Mouse (Mus musculus) thymus, postnatal 36 days (tissue): ENCODE results near the gene Nptn.

Experiments
- DNase-seq, 2 experiments: peaks; one replicate each; pipeline ENCODE4 v3.0.0; 2022; ENCODE audit warnings: mixed read lengths in 2 of 2

Gene Nptn

DNA sequence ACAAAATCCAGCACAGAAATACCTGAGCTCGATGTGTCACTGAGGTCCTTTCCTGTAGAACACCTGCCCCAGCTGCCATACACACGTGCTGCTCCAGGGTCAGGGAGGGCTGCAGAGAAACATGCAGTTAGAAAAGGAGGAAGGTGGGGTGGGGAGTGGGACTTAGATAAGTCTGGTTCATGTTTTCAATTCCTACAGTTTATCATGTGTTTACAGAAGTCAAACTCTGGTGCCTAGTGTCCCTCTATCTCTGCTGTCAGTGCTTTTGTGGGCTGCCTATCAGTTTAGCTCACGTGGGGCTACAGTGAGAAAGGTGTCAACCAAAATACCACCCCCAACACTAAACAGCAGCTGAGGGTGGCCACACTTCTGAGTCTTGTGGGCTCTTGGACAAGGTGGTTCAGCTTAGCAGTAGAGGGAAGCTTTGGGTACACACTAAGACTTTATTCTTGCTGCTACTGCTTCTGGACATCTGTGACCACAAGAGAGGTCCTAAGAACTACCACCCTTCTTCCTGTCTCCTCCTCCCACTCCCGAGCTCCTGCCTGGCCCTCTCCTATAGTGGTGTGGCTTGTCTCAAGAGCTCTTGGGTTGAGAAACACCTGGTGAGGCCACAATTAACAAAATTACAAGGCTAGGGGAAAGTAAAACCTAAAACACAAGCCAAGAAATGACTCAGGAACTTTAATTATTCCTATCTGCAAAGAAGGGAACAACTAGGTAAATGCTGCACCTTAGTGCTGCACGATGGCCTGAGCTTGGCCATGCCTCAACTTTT is 75.9 kb downstream of the Nptn start:
- no peak for DNase-seq

DNA sequence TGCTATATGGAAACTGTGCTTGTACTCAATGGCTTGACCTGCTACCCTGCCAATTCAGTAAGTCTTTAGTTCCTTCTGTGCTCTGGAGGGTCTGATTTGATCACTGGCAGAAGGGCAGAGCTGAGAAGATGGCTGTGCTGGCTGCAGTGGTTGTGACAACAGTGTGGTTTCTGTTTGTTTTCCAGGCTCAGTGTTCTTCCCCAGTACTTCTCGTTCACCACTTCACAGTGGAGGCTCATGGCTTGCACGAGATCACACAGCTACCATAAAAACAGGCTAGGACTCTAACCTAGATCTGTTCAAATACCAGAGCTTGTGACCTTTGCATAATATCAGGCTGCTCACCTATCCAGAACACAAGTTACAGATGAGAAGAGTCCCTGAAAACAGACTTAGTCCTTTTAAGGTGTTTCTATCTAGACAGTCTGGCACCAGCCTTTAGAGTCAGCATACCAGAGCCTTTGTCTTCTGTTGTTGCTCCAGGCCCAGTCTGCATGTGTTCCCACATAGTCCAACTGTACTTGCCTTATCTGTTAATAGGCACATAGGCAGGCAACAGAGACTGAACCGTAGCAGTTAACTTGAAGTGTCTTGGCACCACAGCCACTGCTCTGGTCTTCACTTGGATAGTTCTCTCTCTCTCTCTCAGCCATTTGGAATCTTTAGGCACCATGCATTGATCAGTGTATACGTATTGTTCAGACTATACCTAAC is 76.7 kb downstream of the Nptn start:
- DNase-seq = no peak

DNA sequence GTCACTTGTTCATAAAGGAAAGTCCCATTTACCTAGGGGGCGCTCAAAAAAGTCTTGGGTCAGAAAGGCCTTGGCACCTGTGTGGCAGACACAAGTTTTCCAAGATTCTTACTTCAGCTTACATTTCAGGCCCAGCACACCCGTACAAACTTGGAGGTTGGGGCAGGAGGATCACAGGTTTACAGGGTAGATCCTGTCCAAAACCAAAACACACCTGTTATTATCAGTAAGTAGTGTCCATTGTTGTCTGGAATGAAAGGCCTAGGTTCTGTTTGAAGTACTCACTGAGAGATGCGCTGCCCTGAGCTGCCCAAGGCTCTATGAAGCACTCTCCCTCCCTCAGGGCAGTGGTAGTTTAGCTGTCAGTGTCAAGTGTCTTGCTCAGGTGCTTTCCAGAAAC is 77.3 kb downstream of the Nptn start:
- DNase-seq = no peak

DNA sequence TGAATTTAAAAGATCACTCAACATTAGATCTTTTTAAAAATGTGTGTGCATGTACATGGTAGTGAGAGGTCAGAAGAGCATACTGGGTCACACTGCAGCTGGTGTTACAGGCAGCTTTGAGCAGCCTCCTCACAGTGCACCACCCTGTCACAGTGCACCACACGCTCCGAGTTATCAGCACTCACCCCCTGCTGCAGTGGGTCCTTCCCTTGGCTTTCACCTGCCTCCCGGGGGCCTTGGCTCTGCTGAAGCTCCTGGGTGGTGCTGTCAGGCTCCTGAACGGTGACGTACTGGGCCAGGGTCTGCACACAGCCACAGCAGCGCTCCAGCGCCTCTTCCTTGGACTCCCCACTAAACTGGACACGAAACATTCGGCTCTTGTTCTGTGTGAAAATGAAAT is 77.9 kb downstream of the Nptn start:
- DNase-seq = no peak

DNA sequence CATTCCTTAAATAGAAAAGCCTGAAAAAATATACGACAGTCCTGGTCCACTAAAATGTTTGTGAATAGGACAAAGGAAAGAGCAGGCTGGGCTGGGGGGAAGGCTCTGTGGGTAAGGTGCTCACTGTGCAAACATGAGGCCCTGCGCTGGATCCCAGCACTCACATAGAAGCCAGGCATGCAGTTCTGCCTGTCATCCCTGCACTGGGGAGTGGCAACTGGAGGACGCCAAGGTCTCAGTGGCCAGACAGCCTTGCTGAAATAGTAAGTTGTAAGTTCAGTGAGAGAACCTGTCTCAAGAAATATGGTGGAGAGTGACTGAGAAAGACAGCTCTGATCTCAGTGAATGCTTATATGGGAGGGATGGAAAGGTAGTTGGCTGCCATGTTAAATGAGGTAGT is 78.6 kb downstream of the Nptn start:
- no peak for DNase-seq

DNA sequence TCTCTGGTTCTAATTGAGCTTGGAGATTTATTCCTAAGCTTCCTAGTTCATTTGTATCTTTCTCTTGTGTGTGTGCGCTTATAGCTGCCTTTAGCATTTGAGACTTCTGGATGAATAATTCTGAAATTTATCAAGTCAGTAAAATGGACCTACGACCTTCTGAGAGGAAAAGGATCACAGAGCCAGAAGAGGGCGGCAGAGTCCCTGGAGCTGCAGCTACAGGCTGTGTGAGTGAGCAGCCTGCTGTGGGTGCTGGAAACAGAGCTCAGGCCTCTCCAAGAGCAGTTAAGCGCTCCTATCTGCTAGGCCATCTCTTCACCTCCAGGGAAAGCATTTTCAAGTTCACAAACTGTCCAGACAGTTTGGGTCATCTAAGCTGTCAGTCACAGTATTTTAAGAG is 80.0 kb downstream of the Nptn start:
- DNase-seq = no peak

DNA sequence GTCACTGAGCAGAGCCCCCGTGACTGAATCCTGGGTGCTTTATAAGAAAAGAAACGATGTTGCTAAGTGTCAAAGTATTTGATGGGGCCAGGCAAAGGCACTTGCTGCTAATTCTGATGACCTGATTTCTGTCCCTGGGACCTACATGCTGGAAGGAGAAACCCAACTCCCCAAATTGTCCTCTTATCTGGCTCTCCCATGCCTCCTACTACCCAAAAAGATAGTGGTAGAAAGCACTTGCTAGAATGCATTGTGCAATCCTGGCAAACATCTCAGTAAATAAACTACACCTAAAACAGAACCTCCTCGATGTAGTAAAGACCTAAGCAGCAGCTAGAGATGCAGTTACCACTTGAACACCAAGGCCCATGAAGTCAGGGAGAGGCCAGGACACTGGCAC is 80.8 kb downstream of the Nptn start:
- DNase-seq = no peak

DNA sequence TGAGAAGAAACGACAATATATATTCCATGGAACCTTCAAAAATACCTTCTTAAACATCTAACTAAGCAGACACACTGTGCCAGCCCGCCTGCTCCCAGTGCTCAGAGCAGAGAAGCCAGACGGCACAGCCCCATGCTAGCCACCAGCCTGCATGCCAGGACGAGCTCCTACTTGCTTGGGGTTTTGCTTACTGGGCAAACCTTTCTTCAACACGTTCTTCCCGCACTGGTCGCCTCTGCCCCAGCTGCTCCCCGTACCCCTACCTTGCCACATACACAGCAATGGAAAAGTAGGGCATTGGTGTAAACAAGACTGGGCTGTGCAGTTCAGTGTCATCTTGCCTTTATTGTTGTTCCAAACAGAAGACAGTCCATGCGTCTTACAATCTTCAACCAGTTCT is 83.5 kb downstream of the Nptn start:
- DNase-seq = no peak

DNA sequence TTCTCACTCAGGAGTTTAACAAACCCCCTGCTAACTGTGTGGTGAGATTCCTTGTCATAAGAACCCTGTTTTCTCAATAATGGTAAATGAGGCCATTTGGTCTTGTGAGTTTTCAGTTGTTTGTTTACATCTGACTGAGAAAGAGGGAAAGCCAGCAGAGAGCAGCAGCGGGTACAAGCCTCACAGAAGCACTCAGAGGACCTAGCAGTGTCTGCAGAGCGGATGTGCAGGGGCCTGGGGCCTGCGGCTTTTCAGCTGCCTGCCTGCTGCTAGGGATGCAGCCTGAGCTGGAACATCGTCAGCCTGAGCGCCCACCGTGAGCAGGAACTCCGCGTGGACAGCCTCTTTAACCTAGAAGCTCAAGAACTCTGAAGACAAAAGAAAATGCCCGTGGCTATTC is 84.2 kb downstream of the Nptn start:
- no peak for DNase-seq

DNA sequence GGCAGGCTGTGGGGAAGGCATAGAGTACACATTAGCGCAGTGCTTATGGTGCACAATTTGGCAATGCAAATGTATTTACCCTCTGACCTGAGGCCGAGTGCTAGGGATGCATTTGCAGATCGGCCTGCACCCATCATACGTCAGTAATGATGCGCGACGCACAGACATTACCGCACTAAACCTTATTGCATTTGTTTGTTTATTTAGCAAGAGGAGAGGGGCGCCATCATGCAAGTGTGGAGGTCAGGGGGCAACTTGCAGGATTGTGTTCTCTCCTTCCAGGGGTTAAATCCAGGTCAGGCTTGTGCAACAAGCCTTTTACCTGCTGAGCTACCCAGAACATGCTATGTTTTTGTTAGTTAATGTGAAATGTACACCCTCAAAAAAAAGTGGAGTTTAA is 85.2 kb downstream of the Nptn start:
- no peak for DNase-seq

DNA sequence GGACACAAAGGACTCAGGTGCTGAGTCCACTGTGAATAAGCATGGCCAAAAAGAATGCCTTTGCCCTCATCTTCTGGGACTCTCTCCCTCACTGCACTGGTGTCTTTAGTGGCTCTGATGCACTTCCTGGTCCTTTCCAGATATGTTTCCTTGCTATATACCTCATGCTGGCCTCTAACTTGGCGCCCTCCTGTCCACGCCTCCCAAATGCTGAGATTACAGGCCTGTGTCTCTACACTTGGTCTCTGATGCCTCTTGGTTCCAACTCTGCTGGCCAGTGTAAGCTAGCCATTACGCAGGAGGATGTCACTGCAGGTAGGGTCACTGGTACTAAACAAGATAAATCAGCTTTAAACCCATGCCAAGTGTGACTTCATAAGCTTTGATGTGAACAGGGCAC is 86.1 kb downstream of the Nptn start:
- no peak for DNase-seq

DNA sequence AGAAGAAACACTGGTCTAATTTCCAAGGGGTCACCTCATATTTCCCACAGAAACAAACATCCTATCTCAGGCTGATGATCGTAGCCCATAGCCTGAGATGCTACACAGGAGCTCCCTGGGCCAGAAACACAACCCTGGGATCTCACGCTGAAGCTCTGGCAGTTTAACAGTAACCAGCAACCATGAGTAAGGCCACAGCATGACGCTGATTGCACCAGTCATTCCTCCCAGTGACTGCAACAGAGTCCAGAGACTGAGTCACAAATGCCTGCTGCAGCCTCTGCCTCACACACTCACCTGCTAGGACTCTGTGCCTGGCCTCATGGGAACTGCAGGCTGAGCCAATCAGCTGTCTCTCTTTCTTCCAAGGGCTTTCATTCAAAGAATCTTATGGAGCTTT is 87.0 kb downstream of the Nptn start:
- no peak for DNase-seq

DNA sequence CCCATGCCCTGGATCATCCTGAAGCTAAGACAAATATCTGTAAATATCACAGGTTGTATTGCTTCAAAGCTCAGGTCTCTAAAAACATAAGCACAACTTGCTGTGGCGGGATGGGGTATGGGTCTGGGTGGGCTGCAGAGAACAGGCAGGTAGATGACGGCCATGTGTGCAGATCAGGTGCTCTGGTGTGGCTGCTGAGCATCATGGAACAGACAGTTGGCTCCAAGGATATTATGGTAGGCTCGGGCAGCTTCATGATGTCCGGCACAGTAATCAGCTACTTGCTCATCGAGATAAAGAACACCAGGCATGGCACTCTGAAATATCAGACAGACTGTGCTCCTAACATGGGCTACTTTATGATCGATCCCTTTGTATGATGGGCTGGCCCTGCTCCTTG is 87.8 kb downstream of the Nptn start:
- DNase-seq = no peak

DNA sequence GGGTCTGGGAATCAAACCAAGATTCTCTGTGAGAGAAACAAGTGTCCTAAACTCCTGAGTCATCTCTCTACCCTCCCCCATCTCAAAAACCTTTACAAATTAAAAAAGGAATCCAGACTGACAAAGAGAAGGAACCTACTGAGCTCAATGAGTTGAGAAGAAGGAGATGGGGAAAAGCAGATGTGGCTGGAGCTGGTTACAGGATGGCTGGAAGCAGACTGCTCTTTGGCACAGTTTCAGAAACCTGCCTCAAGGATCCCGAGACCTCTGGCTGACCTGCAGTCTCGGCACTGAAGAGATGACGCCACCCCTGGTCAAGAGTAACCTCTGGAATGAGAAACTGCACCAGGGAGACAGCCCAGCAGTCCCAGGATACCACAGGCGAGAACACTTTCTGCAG is 90.4 kb downstream of the Nptn start:
- no peak for DNase-seq

DNA sequence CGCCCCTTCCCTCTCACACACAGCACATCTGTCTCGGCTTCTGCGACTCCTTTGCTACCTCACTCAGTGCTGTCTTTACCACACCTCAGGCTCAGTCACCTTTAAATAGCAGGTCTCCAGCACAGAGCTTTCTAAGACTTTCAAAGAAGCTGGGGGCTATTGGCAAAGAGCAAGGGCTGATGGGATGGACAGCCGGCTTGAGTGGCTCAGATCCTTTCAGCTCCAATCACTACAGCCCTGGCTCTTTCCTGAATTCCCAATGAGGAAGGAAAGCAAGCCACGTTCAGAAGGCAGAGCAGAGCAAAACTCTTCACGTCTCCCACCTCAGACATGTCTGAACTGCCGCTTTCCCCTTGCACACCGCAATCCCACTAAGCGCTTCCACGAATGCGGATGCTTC is 92.7 kb downstream of the Nptn start:
- DNase-seq = no peak

DNA sequence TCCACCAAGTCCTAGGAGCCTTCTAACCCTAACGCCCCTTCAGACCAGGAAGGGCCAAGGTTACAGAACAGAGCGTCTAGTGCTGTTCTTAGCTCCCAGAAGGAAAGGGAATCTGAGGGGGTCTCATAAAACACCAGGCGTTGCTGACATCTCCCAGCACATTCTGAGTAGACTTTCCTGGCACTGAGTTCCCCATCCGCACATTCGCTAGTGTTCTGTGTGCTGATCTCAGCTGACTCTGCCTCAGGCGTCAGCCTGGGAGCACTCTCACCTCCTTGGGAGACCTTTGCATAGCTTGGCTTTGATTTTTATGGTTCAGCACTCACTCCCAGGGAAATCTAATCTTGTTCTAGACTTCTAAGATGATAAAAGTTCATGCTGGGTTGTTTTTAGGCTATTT is 93.3 kb downstream of the Nptn start:
- no peak for DNase-seq

DNA sequence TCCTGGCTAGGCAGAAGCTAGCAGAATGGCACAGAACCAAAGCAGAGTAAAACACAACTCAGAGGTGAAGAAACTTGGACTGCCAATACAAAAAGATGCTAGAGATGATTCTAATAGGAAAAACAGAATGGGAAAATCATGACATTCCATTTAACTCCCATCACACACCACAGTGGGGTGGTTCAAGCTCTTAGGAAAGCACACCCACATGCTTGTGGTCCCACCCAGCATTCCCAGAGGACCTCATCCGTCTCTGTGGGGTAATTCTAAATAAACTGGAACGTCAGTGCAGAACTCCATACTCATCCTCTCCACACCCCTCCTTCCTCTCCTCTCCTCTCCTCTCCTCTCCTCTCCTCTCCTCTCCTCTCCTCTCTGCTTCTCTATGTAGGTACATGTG is 99.4 kb downstream of the Nptn start:
- DNase-seq = no peak

DNA sequence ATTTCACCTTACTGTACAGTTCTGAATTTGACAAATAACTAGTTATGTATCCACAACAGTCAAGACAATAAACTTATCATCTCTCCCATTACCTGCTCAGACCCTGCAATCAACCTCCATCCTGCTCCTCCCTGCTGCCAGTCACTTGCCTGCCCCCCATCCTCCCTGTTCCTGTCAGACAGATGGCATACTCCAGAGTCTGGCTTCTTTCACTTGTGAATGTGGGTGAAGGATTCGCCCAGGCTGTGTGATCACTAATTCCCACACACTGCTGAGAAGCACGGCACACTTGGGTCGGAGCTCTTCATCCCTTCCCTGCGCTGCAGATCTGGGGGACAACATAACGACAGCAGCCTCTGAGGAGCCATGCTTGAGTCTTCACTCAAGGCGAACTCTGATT is 100.1 kb downstream of the Nptn start:
- no peak for DNase-seq

DNA sequence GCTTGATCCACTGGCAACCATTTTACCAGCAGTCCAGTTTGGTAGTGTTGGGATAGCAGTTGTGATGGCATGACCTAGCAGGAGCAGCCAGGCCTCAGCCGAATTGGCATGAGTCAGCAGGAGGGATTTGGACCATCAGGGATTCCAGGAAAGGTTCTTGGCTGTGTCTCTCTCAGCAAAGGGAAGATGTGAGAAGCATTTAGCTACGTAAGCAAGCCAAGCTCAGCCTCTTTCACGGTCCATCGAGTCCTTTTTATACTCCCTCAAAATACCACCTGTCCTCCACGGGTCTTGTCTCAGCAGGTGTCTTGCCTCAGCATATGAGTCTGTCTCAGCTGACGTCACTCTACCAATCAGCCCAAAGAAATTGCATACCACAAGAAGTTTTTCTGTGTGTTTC is 101.3 kb downstream of the Nptn start:
- no peak for DNase-seq

DNA sequence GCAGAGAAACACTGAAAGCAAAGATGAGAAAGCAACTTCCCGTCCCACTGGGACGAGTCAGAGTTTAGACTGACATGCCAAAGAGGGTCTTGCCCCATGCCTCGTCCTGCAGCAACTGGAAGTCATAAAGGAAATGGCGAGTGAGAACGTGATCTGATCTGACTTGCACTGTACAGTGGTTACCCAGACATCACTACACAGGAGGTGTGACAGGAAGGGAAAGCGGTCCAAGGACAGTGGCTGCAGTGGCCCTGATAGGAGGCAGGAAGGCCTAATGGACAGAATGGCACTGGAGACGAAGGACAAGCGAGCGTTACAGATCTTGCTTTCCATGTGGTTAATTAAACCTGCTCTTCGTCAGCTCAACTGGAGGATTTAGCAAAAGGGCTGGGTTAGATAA is 103.2 kb downstream of the Nptn start:
- DNase-seq = no peak

DNA sequence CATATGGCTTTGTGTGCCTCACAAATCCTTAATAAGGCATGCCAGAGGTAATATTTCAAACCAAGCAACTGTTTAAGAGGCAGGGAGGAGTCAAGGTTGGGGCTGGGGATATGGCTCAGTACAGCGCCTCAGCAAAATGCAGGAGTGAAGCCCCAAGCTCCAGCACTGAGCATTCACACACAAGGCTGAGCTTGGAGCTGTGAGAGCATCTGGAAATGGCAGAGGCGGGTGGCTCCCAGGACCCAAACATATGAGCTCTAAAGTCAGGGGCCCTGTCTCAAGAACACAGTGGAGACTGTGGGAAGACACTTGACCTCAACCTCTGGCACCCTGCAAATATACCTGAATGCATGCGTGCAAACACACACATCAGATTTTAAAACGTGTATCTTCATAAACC is 106.0 kb downstream of the Nptn start:
- no peak for DNase-seq

DNA sequence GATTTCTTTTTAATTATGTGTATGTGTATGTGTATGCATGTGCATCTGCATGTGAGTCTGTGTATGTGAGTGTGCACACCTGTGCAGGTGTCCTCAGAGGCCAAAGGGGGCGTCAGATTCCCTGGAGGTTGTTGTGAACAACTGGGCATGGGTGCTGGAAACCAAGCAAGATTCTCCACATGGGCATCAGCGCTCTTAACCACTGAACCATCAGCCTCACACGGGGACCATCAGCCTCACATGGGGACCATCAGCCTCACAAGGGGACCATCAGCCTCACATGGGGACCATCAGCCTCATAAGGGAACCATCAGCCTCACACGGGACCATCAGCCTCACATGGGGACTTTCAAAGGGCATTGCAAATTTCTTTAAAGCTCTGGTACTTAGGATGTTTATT is 108.7 kb downstream of the Nptn start:
- DNase-seq = no peak

DNA sequence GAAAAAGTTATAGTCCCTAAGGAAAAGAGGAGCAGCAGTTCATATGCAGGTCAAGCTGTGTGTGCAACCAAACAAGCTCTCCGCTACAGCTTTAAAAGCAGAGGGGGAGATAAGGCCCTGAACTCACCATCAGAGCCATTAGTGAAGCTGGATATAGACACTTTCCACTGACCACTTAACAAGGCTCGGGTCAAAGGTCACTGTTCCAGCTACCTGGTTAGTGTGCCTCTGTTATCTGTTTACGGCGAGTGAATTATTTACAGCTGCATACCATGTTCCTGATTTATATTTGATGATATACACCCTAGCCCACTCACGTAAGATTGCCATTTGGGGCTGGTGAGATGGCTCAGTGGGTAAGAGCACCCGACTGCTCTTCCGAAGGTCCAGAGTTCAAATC is 109.4 kb downstream of the Nptn start:
- no peak for DNase-seq

DNA sequence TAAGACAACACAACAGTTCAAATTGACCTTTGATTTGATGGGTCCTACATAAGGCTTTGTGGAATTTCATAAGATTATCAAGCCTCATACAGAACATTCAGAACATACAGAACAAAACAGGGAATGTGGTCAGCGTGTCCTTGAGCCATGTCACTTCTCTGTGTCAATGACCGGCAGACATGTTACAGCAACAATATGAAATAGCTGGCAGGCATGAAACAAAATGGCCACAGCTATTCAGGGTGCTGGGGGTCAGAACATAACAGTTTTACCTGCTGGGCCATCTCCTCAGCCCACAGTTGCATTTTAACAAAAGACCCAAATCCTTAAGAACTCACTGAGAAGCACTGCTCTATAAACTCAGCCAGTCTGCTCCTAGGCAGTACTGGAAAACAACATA is 116.4 kb downstream of the Nptn start:
- DNase-seq = no peak

DNA sequence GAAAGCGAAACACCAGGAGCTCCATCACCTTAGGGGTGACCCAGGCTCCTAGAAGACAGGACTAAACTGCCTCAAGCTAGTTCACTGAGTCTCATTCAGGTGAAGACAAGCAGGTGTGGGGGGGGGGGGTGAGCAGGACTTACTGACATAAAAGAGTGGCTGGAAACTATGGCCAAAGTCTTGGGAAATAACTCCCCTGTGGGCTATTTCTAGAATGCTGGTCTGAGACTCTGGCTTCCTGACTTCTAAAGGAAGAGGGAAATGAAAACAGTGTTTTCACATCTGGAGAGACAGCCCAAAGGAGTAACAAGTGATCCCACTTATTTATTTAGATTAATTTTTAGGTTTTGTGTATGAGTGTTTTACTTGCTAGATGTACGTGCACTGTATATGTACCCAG is 119.7 kb downstream of the Nptn start:
- DNase-seq = no peak
